Mouse (Mus musculus) frontal cortex, postnatal 10 days (tissue): ENCODE measurements around the gene Prickle2.

Experiments used
- DNase-seq, 2 experiments: peaks; one replicate each; pipeline ENCODE4 v3.0.0; 2022; ENCODE audit warnings: low spot score in 2 of 2, mixed read lengths in 1 of 2

Prickle2 gene

GRCm38 (mm10) chr6:92667544-92667943 lies 38.4 kb downstream of the Prickle2 start:
- no peak for DNase-seq

- DNase-seq, result peak; percentile 23 to 64
Observed at GRCm38 (mm10) chr6:92665530-92665989, 40.4 kb downstream of the Prickle2 start.

GRCm38 (mm10) chr6:92663885-92664284 lies 42.1 kb downstream of the Prickle2 start:
- DNase-seq, result no peak

DNA sequence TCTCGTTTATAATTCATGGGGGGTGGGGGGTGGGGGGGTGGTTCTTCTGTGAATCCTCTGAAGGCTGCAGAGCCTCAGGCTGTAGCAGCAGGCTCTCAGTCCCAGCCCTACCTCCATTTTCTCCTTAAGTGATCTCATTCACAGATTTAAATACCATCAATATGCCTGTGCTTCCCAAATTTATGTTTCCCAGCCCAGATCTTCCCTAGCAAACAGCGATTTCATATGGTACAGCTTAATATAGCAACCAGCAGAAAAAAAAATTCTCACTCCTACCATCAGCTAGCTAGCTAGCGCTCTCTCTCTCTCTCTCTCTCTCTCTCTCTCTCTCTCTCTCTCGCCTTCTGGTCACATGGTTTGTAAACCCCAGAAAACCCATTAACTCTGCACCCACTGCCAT lies 42.5 kb downstream of the Prickle2 start:
- DNase-seq, result peak in 1 of 2 experiments; percentile 27

DNA sequence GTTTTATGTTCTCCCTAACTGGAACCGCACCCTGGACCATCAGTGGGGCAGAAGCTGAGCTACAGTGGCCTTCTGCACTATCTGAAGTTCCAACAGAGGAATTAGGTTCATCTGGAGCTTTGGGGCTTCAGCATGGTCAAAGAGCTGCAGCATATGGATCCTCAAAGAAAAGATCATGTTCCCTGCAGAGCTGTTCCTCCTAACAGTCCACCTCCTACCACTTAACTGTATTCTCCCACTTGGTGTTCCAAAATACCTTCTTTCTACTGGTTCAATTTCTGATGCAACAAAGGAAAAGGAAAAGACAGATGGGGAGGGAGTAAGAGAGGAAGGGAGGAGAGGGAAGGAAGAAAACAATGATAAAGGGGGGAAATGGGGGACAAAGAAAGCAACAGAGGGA lies 56.9 kb downstream of the Prickle2 start:
- DNase-seq, result no peak

DNA sequence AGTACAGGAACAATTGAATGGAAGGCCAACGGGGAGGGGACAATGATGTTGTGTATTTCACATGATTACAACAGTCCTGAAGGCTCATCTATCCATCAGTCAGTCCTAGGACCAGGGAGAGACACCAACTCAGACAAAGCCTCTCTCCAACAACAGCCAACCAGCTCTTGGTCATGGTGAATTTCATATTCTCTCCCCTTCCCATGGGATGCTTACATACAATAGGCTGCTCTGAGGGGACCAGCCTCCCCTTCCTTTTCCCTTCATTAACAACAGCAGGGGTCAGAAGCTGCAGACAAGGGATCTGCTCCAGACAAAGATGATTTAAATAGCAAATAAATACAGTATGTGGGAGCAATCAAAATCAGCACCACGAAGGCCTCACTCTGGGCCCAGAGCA lies 57.4 kb downstream of the Prickle2 start:
- no peak for DNase-seq

GRCm38 (mm10) chr6:92642929-92643328 lies 63.0 kb downstream of the Prickle2 start:
- DNase-seq, result no peak

DNA sequence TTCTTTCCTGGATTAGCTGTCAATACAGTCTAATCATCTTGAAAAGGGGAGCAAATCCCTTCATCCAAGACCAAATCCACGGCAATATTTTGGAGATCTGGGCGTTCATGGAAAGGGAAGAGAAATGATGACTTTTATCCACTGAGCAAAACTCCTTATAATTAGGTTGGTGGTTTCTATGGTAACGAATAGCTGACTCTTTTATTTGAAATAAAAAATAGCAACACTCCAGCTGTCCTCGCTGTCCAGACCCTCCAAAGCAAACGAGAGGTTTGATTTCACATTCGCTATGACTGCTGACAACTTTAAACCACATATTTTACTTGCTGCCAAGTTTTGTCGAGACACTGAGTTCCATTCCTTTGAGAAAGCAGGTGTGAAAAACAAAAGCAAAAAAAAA lies 64.0 kb downstream of the Prickle2 start:
- no peak for DNase-seq

DNA sequence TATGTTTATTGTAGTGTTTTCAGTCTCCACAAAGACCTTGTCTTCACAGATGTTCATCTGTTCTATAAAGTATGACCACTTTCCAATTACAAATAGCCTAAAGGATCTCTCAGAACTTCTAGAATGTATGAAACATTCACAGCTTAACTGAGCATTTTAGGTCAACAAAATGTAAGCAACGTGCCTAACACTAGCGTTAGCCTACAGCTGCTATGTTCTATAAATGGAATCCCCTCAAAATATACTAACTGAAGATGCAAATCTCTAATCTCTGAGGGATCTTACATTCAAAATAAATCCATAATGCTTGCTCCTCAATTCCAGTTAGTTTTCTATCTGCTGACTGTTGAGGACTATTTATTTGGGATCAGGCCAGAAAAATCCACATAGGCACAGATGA lies 65.1 kb downstream of the Prickle2 start:
- DNase-seq, result no peak

GRCm38 (mm10) chr6:92636431-92636830 lies 69.5 kb downstream of the Prickle2 start:
- DNase-seq, result no peak

DNA sequence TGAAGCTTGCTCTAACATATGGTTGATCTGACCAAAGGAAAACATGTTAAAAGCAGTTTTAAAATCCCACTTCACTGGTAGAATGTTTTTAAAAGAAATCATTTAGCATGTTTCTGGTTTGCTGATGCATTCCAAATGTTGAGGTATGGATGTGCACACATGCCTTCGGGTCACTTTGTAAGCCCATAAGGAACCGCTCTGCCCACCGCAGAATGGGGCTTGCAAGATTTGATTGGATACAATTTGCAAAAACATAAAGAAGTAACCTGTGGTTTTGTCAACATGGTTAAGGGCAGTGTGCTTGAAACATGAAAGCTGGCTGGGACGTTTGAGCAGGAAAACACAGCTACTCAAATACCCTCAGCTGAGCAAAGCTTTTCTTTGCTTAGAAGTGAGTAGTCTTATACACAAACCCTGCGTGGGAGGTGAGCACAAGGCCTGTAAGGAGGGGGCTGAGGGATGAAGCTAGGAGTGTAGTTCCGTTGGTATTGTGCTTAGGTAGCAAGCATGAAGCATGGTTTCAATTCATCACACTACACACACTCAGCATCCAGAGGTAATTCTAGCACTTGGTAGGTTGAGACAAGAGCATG lies 71.0 kb downstream of the Prickle2 start:
- DNase-seq, result no peak

GRCm38 (mm10) chr6:92630991-92631390 lies 75.0 kb downstream of the Prickle2 start:
- DNase-seq, result no peak

- no peak for DNase-seq
Observed at GRCm38 (mm10) chr6:92627711-92628110, 78.2 kb downstream of the Prickle2 start.

DNA sequence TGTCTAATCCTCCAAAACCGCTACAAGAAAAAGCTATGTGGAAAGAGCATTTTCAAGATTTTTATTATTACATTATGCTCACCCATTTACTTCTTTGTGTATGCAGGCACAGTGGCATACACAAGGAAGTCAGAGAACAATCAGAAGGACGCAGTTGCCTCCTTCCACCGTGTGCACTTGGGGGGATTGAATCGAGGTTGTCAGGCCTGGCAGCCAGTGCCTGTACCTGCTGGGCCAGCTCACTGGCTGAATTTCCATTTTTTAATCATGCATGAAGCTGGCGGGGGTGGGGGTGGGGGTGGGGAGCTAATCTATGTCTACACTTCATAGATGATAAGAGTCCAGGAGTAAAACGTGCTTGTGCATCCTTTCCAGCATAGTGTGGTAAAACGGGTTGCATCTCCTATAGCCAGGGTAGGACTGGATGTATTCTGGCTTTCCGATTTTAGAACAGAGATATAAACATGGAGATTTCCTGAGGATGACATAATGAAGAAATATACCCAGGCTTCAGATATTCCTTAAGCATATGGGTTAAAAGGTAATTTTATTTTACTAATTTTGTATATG lies 78.8 kb downstream of the Prickle2 start:
- no peak for DNase-seq

DNA sequence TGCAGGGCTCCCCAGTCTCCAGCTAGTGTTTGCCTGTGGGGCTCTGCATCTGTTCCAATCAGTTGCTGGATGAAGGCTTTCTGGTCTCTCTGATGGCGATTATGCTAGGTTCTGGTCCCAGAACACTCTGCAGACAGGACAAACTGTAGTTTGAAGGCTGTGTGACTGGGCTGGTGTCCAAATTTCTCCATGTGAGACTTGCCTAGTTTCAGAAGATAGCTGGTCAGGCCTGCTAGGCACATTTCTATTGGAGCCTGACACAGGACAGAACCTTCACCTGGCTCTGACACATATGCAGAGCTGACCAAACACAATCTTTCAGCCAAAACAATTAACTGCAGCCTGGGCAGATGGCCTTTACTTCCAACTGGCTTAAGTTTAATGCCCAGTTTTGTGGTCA lies 80.0 kb downstream of the Prickle2 start:
- DNase-seq, result no peak

DNA sequence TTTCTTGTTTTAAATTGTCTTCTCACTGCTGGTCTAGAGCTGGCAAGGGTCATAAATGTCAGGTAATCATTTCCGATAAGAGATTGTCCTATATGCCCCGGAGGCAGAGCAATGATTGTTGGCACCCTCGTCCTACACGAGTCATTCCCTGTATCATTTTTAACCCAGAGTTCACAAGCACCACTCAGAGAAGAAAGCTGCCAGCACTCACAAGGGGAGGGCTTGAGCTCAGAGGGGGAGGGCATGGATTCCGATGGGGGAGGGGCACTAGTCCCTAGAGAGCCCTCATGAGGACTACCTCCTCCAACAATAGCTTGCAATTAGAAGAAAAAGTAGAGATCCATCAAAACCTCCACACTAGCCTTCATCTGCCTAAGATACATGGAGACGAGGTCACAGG lies 81.6 kb downstream of the Prickle2 start:
- DNase-seq, result no peak

GRCm38 (mm10) chr6:92617183-92617582 lies 88.8 kb downstream of the Prickle2 start:
- no peak for DNase-seq

DNA sequence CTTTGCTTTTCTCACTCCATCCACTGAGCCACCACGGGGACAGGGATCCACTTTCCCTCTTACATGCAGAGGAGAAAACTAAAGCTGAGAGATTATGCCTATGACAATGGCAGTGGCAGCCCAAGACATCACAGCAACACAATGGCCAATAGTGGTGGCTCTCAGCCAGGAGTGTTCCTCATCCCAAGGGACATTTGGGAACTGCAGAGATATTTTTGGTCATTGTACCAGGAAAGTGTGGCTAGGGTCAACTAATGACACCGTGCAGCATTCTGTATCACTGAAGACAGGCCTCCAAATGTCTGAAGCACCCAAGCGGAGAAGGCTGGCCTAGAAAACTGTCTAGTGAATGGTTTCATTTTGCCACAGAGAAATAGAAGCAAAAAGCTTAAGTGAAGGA lies 91.2 kb downstream of the Prickle2 start:
- DNase-seq, result no peak

DNA sequence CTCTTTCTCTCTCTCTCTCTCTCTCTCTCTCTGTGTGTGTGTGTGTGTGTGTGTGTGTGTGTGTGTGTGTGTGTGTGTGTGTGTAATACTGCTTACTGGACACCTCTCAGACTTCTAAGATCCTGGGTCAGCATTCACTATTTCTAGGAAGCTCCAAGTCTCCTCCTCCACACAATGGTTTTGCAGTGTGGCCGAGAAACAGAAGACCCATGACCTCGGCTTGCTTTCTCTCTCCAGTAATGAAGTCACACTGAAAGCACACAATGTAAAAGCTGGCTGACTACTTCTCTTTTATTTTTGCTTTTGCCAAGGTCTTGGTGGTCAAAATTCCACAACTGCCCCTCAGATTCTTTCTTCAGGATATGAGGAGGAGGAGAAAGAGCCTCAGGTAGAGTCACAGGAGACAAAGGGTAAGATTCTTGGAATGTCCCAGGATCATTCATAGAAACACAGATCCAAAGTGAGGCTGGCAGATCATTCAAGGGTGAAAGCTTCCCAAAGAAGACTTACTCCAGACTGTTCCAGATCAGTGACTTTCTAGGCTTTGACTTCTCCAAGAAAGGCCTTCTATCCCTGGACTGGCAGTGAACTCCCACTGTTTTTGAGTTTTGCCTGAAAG lies 93.7 kb downstream of the Prickle2 start:
- no peak for DNase-seq

- DNase-seq, result no peak
Observed at GRCm38 (mm10) chr6:92609682-92610235, 96.2 kb downstream of the Prickle2 start.

GRCm38 (mm10) chr6:92609078-92609477 lies 96.9 kb downstream of the Prickle2 start:
- DNase-seq, result no peak

DNA sequence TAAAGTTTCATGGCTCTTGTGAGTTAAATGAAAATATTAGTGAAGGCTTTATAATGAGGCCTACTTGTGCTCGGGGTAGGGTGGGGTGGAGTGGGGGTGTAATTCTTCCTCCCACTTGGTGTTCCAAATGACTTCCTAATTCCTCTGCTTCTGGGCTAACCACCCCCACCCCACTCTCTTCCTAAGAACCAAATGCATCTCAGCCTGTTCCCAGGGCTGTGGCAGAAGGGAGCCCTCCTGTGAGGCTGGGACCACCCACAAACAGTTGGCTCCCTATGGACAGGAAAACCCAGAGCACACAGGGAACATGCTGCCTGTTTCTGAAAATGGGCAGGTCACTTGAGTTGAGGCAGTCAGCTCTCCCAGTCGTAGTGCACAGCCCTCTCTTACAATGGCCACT lies 100.8 kb downstream of the Prickle2 start:
- DNase-seq, result no peak

- no peak for DNase-seq
Observed at GRCm38 (mm10) chr6:92596340-92596739, 109.6 kb downstream of the Prickle2 start.
